Mouse (Mus musculus): Measurements from ENCODE around the gene Qprt. TPM values are rescaled to one million over a fixed set of nuclear protein-coding genes. Genes with fewer than 3 reads are reported as not detected.

Gene Qprt
- 1.4 and 1.5 TPM in 2 replicates for polyA plus RNA-seq (2015; fragmentation: Nextera tagmentation; extraction: Ambion mirVana)

GRCm38 (mm10) chr7:127121911-127122270 lies at the start of gene Qprt:
Gene Qprt (minus strand): TSS chr7:127122226.

GRCm38 (mm10) chr7:127137262-127138017 lies 15.4 kb upstream of the Qprt start, which contains the start of gene Spn:
Gene Spn (minus strand): TSS chr7:127137823.

DNA sequence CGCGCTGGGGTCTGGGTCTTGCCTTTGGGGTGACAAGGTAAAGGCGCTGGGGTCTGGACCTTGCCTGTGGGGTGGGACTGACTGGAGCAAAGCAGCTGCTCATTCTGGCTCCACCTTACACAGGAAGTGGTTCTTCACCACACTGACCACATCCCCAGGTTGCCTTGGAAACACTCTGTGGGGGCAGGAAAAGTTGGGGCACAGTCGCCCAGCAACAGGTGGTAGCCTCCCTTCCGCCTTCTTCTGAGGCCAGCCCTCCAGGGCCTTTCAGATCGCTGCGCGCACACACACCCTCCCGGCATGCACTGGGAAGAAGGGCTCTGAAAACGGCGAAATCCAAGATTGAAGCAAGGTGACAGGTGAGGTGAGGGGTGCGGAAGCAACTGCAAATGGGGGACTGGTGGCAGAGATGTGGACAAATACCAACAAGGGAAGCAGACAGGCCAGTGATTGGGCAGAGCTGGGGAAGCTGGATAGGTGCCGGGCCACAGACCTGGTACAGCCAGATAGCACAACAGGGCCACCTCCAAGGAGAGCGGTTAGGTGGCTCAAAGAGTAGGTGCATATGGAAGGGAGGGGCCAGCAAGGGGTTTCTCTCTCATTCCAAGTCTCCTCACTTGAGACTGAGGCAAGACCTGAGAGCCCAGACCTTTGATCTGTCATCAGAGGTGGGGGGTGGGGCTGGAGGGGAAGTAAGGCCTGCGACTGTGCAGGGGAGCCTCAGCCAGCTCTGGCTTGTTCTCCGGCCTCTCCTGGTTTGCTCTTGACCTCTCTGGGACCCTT lies 30.7 kb downstream of the Qprt start, which contains the start of gene AI467606:
Gene AI467606, plus strand, starts transcription at position 246 of the 783 bp plus-strand sequence.

DNA sequence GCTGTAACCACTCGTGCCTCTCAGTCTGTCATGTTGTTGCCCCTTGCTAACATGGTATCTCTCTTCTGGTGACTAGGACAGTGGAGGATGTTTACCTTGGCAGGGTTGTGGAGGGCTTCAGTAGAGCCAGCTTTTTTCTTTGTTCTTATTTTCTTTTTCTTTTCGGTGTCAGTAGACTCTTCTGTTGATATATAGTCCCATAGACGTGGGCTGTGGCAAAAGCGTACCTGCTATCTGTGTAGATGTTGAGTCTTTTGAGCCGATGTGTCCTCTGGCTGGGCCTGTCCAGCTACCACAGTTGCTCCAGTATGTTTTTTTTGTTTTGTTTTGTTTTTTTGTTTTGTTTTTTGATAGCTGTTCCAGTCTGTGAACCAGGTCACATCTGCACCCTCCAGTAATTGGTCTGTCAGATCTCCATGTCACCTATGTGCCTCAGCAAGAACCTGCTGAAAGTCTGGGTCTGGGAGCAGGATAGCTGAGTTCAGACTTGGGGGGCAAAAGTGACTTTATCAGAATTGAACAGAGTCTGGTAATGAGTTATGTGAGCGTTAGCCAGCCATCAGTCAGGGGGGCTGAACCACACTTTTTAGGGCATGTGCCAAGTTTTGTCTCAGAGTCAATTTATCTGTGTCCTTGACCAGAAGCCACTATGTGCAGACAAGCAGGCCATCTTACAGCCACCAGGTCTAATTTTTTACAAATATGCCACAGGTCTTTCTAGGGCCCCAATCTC lies 34.6 kb downstream of the Qprt start, which contains the start of gene Zg16:
Gene Zg16, minus strand, starts transcription at position 51 of the 733 bp plus-strand sequence.

Other genes with a start within 250 kb of the Qprt start
- 16.8 and 21.7 TPM in 2 replicates for gene Taok2, start 237.5 kb downstream of the Qprt start, polyA plus RNA-seq (2015; fragmentation: Nextera tagmentation; extraction: Ambion mirVana)
- gene Tmem219, start 199.3 kb downstream of the Qprt start, polyA plus RNA-seq (2015; fragmentation: Nextera tagmentation; extraction: Ambion mirVana) = 27.2 and 31.4 TPM in 2 replicates
- 9.0 and 9.3 TPM in 2 replicates for gene Kctd13, start 193.3 kb downstream of the Qprt start, polyA plus RNA-seq (2015; fragmentation: Nextera tagmentation; extraction: Ambion mirVana)
- 0.12 TPM in 1 of 2 replicates, not detected in the other for gene Asphd1, start 172.6 kb downstream of the Qprt start, polyA plus RNA-seq (2015; fragmentation: Nextera tagmentation; extraction: Ambion mirVana)
- 0.34 and 0.40 TPM in 2 replicates for gene Sez6l2, start 171.7 kb downstream of the Qprt start, polyA plus RNA-seq (2015; fragmentation: Nextera tagmentation; extraction: Ambion mirVana)
- gene Cdipt, start 146.3 kb downstream of the Qprt start, polyA plus RNA-seq (2015; fragmentation: Nextera tagmentation; extraction: Ambion mirVana) = 56.1 and 61.1 TPM in 2 replicates
- 1.4 and 2.3 TPM in 2 replicates for gene Cdiptos, start 146.1 kb downstream of the Qprt start, polyA plus RNA-seq (2015; fragmentation: Nextera tagmentation; extraction: Ambion mirVana)
- 13.4 and 15.9 TPM in 2 replicates for gene Mvp, start 107.6 kb downstream of the Qprt start, polyA plus RNA-seq (2015; fragmentation: Nextera tagmentation; extraction: Ambion mirVana)
- gene Pagr1b, start 105.7 kb downstream of the Qprt start, polyA plus RNA-seq (2015; fragmentation: Nextera tagmentation; extraction: Ambion mirVana) = not detected in 2 replicates
- 32.5 and 43.1 TPM in 2 replicates for gene Pagr1a, start 104.9 kb downstream of the Qprt start, polyA plus RNA-seq (2015; fragmentation: Nextera tagmentation; extraction: Ambion mirVana)
- 3.7 and 10.6 TPM in 2 replicates for gene Gm42742, start 101.1 kb downstream of the Qprt start, polyA plus RNA-seq (2015; fragmentation: Nextera tagmentation; extraction: Ambion mirVana)
- gene Prrt2, start 101.0 kb downstream of the Qprt start, polyA plus RNA-seq (2015; fragmentation: Nextera tagmentation; extraction: Ambion mirVana) = 0.55 and 0.86 TPM in 2 replicates
- gene Maz, start 95.2 kb downstream of the Qprt start, polyA plus RNA-seq (2015; fragmentation: Nextera tagmentation; extraction: Ambion mirVana) = 47.2 and 48.3 TPM in 2 replicates
- 109 and 120 TPM in 2 replicates for gene Kif22, start 79.8 kb downstream of the Qprt start, polyA plus RNA-seq (2015; fragmentation: Nextera tagmentation; extraction: Ambion mirVana)
- gene Zg16, start 34.9 kb downstream of the Qprt start, polyA plus RNA-seq (2015; fragmentation: Nextera tagmentation; extraction: Ambion mirVana) = 10.1 and 23.2 TPM in 2 replicates
- 24.3 and 30.3 TPM in 2 replicates for gene AI467606, start 30.9 kb downstream of the Qprt start, polyA plus RNA-seq (2015; fragmentation: Nextera tagmentation; extraction: Ambion mirVana)
- gene Spn, start 15.6 kb upstream of the Qprt start, polyA plus RNA-seq (2015; fragmentation: Nextera tagmentation; extraction: Ambion mirVana) = 20.0 and 22.3 TPM in 2 replicates
- gene Cd2bp2, start 73.8 kb upstream of the Qprt start, polyA plus RNA-seq (2015; fragmentation: Nextera tagmentation; extraction: Ambion mirVana) = 27.7 and 29.2 TPM in 2 replicates
- gene Tbc1d10b, start 86.2 kb upstream of the Qprt start, polyA plus RNA-seq (2015; fragmentation: Nextera tagmentation; extraction: Ambion mirVana) = 21.0 and 22.5 TPM in 2 replicates
- 34.1 and 37.7 TPM in 2 replicates for gene Mylpf, start 86.7 kb upstream of the Qprt start, polyA plus RNA-seq (2015; fragmentation: Nextera tagmentation; extraction: Ambion mirVana)
- 10.2 and 11.5 TPM in 2 replicates for gene Zfp553, start 110.8 kb upstream of the Qprt start, polyA plus RNA-seq (2015; fragmentation: Nextera tagmentation; extraction: Ambion mirVana)
- gene Sept1, start 110.9 kb upstream of the Qprt start, polyA plus RNA-seq (2015; fragmentation: Nextera tagmentation; extraction: Ambion mirVana) = 44.4 and 49.3 TPM in 2 replicates
- gene Zfp771, start 122.0 kb upstream of the Qprt start, polyA plus RNA-seq (2015; fragmentation: Nextera tagmentation; extraction: Ambion mirVana) = 21.4 and 23.5 TPM in 2 replicates
- 87.9 and 90.1 TPM in 2 replicates for gene Dctpp1, start 138.5 kb upstream of the Qprt start, polyA plus RNA-seq (2015; fragmentation: Nextera tagmentation; extraction: Ambion mirVana)
- 77.6 and 80.8 TPM in 2 replicates for gene Sephs2, start 151.8 kb upstream of the Qprt start, polyA plus RNA-seq (2015; fragmentation: Nextera tagmentation; extraction: Ambion mirVana)
- 10.0 and 13.4 TPM in 2 replicates for gene Itgal, start 174.0 kb upstream of the Qprt start, polyA plus RNA-seq (2015; fragmentation: Nextera tagmentation; extraction: Ambion mirVana)
- gene Zfp768, start 223.4 kb upstream of the Qprt start, polyA plus RNA-seq (2015; fragmentation: Nextera tagmentation; extraction: Ambion mirVana) = 3.2 and 4.1 TPM in 2 replicates